Comparison of ENCODE assay signal across 21 mouse cellular contexts in genomic region chr14:94860191-94860590, GRCm38 (mm10).
A peak's percentile ranks its signal among the peaks of the same experiment; 100 is the strongest.
DNase-seq lines count a peak whose midpoint lies in the region; ATAC-seq lines count a peak whose summit lies in the region.
"Had no signal": no experiment of that assay in that cellular context is flagged by ENCODE, and none has a peak within 500 bp of the region (broad histone marks: within the 10 kb centered on the region; RNA-seq: fewer than 3 reads in every experiment).

No protein-coding gene starts in this region.

- H3K9me3 ChIP-seq in embryonic facial prominence, embryonic 14.5 days (ENCODE audit: control insufficient read depth, low read length): no peaks in the 10 kb centered on the region
- no peaks in the 10 kb centered on the region for H3K9me3 ChIP-seq in embryonic facial prominence, embryonic 10.5 days
- H3K9me3 ChIP-seq in heart, embryonic 11.5 days (replicated peaks; ENCODE audit: control insufficient read depth, low read length): no peaks in the 10 kb centered on the region
- H3K9me3 ChIP-seq: embryonic facial prominence, embryonic 12.5 days; forebrain, embryonic 12.5 days; heart, embryonic 12.5 days; hindbrain, embryonic 12.5 days had no signal

- no peak overlapping the region for H3K9ac ChIP-seq in embryonic facial prominence, embryonic 14.5 days (ENCODE audit: low read depth, low read length)
- H3K9ac ChIP-seq in heart, embryonic 11.5 days (ENCODE audit: low read depth, low read length): no peak overlapping the region
- H3K9ac ChIP-seq: embryonic facial prominence, embryonic 12.5 days; forebrain, embryonic 12.5 days; heart, embryonic 12.5 days; hindbrain, embryonic 12.5 days had no signal

- no peak overlapping the region for H3K4me2 ChIP-seq in embryonic facial prominence, embryonic 14.5 days (ENCODE audit: low read depth, low read length)
- H3K4me2 ChIP-seq in heart, embryonic 11.5 days: no peak overlapping the region
- H3K4me2 ChIP-seq: embryonic facial prominence, embryonic 12.5 days; forebrain, embryonic 12.5 days; heart, embryonic 12.5 days; hindbrain, embryonic 12.5 days had no signal

- ATAC-seq in embryonic facial prominence, embryonic 14.5 days (ENCODE audit: low read depth): no peak
- no peak for ATAC-seq in heart, embryonic 11.5 days (replicated peaks; ENCODE audit: insufficient number of reproducible peaks, low FRiP score, low TSS enrichment)
- ATAC-seq in activated CD4-positive, CD25-positive, alpha-beta regulatory T cell, adult 4 months: no peak
- ATAC-seq: forebrain, embryonic 16.5 days; hindbrain, embryonic 16.5 days; inflammation-experienced regulatory T-cells, adult 6 months; intestine, postnatal 0 days; Patski had no signal

- H3K4me3 ChIP-seq in embryonic facial prominence, embryonic 14.5 days (ENCODE audit: low read depth, low read length): no peak overlapping the region
- H3K4me3 ChIP-seq in embryonic facial prominence, embryonic 10.5 days: no peak overlapping the region
- no peak overlapping the region for H3K4me3 ChIP-seq in heart, embryonic 11.5 days (ENCODE audit: low read depth, low read length)
- H3K4me3 ChIP-seq: embryonic facial prominence, embryonic 12.5 days; forebrain, embryonic 12.5 days; heart, embryonic 12.5 days; hindbrain, embryonic 12.5 days had no signal

- no peaks in the 10 kb centered on the region for H3K36me3 ChIP-seq in embryonic facial prominence, embryonic 14.5 days (ENCODE audit: control insufficient read depth, insufficient read depth, low read length)
- no peaks in the 10 kb centered on the region for H3K36me3 ChIP-seq in embryonic facial prominence, embryonic 10.5 days (replicated peaks)
- no peaks in the 10 kb centered on the region for H3K36me3 ChIP-seq in heart, embryonic 11.5 days (ENCODE audit: control insufficient read depth, insufficient read depth, low read length)
- H3K36me3 ChIP-seq: embryonic facial prominence, embryonic 12.5 days; forebrain, embryonic 12.5 days; heart, embryonic 12.5 days; hindbrain, embryonic 12.5 days had no signal

- intact Hi-C loops in heart, postnatal 10 days (cut with DNase I): no loop called here

- H3K27ac ChIP-seq in embryonic facial prominence, embryonic 14.5 days (replicated peaks; ENCODE audit: low read depth, low read length): no peak overlapping the region
- H3K27ac ChIP-seq in embryonic facial prominence, embryonic 10.5 days (replicated peaks): no peak overlapping the region
- H3K27ac ChIP-seq in heart, embryonic 11.5 days (ENCODE audit: low read depth, low read length): no peak overlapping the region
- H3K27ac ChIP-seq: embryonic facial prominence, embryonic 12.5 days; forebrain, embryonic 12.5 days; hindbrain, embryonic 12.5 days had no signal

- DNase-seq in embryonic facial prominence, embryonic 14.5 days (ENCODE audit: low spot score): peak; percentile 5
- no peak for DNase-seq in embryonic facial prominence, embryonic 10.5 days (ENCODE audit: low spot score)
- peak; percentile 4 to 14 for DNase-seq in heart, postnatal 10 days
- DNase-seq in adrenal gland, adult 8-10 months: peak; percentile 3
- DNase-seq in layer of hippocampus, adult 11-12 months (ENCODE audit: low spot score): no peak
- DNase-seq: cerebellum, adult 2 months; embryo, embryonic 11 days; gastrocnemius, postnatal 10 days; heart, postnatal 4 days; kidney, postnatal 10 days had no signal

- H3K4me1 ChIP-seq in embryonic facial prominence, embryonic 14.5 days (ENCODE audit: control insufficient read depth, insufficient read depth, low read length): no peaks in the 10 kb centered on the region
- no peaks in the 10 kb centered on the region for H3K4me1 ChIP-seq in embryonic facial prominence, embryonic 10.5 days
- no peaks in the 10 kb centered on the region for H3K4me1 ChIP-seq in heart, embryonic 11.5 days (ENCODE audit: control insufficient read depth, insufficient read depth, low read length)
- H3K4me1 ChIP-seq: embryonic facial prominence, embryonic 12.5 days; forebrain, embryonic 12.5 days; heart, embryonic 12.5 days; hindbrain, embryonic 12.5 days had no signal

- no peaks in the 10 kb centered on the region for H3K27me3 ChIP-seq in embryonic facial prominence, embryonic 14.5 days (replicated peaks; ENCODE audit: control insufficient read depth, insufficient read depth, low read length)
- H3K27me3 ChIP-seq in embryonic facial prominence, embryonic 10.5 days (replicated peaks; ENCODE audit: low read depth, poor library complexity, severe bottlenecking): no peaks in the 10 kb centered on the region
- no peaks in the 10 kb centered on the region for H3K27me3 ChIP-seq in heart, embryonic 11.5 days (ENCODE audit: control insufficient read depth, insufficient read depth, low read length)
- H3K27me3 ChIP-seq: embryonic facial prominence, embryonic 12.5 days; forebrain, embryonic 12.5 days; heart, embryonic 12.5 days; hindbrain, embryonic 12.5 days; Patski had no signal

Comparison
In these comparisons a context has a peak if more than half of its experiments do, and no peak if none do; other contexts are left out.
1. DNase-seq: peak in embryonic facial prominence, embryonic 14.5 days (single experiment), heart, postnatal 10 days (2 of 2) and adrenal gland, adult 8-10 months (single experiment); none in embryonic facial prominence, embryonic 10.5 days (single experiment) and layer of hippocampus, adult 11-12 months (single experiment).